Mouse (Mus musculus) cerebellum, adult 2 months (tissue): ENCODE measurements around the gene Kcnj10.

ENCODE experiments used
- CTCF ChIP-seq: fragments of 200-500 bp; IDR thresholded peaks from 2 replicates; pipeline ENCODE4 v1.5.1; 2011; ENCODE audit warnings: low read depth, mild to moderate bottlenecking, control low read depth, low read length, moderate library complexity, borderline replicate concordance; ENCODE audit not compliant: insufficient read depth
- POLR2A ChIP-seq: fragments of 200-500 bp; IDR thresholded peaks from 2 replicates; pipeline ENCODE4 v1.6.1; 2011; ENCODE audit warnings: low read length, control low read depth, borderline replicate concordance; ENCODE audit not compliant: insufficient read depth

DNA sequence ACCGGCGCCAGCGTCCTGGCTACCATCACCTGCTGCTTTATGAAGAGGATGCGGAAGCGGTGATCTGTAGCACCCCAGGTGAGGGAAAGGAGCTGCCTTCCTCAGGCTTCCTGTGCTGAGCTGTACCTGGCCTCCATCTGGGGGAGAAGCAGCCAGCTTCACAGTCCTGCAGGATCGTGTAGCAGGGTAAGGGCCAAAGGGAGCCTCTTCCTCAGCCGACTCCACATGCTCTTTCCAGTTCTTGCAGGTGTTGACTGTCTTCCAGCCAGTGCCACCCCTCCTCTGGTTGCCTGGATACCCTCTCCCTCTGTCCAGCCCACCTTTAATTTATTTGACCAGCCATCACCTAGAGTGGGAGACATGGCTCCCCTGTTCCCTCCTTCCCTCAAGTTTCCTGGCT, 21.7 kb upstream of the Kcnj10 start:
- peak; percentile 3; the same call in 1 of the 2 replicates for TF ChIP-seq POLR2A
- no peak for TF ChIP-seq CTCF
